Mouse (Mus musculus) adrenal gland, postnatal 10 days (tissue): Measurements from ENCODE around the gene Lsm7. TPM values are rescaled to one million over a fixed set of nuclear protein-coding genes. Genes with fewer than 3 reads are reported as not detected.
"Not testable (repeated sequence)": the region's sequence is repeated elsewhere in the genome, so short reads cannot be mapped to it uniquely, and the experiment has no call there.

Experiments
- DNase-seq: peaks from one replicate; pipeline ENCODE4 v3.0.0; 2021; ENCODE audit warnings: mixed read lengths
- total RNA-seq, 2 experiments: library from RNA; stranded (reverse); gene quantifications; 2 replicates each; pipeline ENCODE4 v1.2.3; 2021

The Lsm7 gene
- total RNA-seq, 2 experiments from 2014 or later: 35.3 to 37.8 TPM

DNA sequence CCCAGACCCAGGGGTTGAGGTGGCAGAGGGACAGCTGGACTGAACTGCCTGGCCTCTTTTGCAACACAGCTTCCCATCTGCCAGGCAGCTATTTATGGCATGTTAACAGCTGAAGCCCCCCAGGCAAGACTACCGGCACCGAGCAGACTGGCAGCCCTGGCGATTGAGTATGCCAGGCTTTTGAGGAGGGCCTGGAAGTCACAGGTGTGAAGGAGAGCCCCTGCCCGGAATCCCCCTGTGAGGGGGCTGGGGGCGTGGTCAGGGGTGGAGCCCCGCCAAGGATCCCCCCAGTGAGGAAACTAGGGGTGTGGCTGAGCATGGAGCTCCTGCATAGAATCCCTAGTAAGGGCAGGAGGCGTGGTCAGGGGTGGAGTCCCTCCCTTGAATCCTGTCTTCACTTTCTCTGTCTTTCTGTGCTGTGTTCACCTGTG, 18.0 kb downstream of the Lsm7 start:
- no peak for DNase-seq

GRCm38 (mm10) chr10:80835617-80836016, 19.4 kb downstream of the Lsm7 start:
- DNase-seq: no peak

GRCm38 (mm10) chr10:80832818-80833217, 22.2 kb downstream of the Lsm7 start:
- DNase-seq: no peak

DNA sequence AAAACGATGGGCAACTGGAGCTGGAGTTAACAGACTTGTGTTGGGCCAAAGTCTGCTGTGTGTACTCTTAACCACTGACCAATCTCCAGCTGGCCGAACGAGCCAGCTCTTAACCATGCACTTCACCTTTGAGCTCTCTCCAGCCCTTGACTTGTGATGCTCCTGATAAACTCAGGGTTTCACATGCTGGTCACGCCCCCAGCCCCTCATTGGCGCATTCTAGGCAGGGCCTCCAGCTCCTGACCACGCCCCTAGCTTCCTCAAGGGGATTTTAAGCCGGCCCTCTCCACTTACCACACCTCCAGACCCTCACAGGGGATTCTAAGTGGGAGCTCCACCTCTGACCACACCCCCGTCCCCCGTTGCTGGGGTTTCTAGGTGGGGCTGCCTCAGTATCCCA, 23.9 kb downstream of the Lsm7 start:
- peak; percentile 78 for DNase-seq

GRCm38 (mm10) chr10:80829359-80830278, 25.4 kb downstream of the Lsm7 start:
- no peak for DNase-seq

- not testable (repeated sequence) for DNase-seq
These were observed 26.4 kb downstream of the Lsm7 start for GRCm38 (mm10) chr10:80828587-80828986.

DNA sequence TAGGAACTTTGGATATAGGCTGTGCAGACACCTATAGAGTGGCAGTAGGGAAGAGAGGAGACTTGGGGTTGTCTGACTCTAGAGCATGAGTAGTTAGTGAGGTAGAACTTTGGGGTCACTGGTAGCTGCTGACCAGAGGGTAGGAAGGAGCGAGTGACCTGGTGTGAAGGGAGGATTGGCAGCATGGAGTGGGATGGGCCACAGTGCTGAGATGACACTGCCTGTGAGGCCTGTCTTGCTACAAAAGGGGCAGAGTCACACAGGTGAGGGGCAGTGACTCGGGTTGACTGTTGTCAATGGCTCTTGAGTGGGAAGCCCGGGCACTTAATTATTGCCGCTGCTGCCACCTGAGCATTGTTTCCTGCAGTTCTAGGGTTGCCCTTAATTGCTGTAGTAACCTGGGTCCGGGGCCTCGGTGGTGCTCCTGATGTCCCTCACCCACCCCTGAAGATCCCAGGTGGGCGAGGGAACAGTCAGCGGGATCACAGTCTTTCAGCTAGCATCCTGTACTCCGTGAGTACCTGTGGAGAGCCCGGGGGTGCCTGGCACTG, 27.1 kb downstream of the Lsm7 start:
- no peak for DNase-seq

DNA sequence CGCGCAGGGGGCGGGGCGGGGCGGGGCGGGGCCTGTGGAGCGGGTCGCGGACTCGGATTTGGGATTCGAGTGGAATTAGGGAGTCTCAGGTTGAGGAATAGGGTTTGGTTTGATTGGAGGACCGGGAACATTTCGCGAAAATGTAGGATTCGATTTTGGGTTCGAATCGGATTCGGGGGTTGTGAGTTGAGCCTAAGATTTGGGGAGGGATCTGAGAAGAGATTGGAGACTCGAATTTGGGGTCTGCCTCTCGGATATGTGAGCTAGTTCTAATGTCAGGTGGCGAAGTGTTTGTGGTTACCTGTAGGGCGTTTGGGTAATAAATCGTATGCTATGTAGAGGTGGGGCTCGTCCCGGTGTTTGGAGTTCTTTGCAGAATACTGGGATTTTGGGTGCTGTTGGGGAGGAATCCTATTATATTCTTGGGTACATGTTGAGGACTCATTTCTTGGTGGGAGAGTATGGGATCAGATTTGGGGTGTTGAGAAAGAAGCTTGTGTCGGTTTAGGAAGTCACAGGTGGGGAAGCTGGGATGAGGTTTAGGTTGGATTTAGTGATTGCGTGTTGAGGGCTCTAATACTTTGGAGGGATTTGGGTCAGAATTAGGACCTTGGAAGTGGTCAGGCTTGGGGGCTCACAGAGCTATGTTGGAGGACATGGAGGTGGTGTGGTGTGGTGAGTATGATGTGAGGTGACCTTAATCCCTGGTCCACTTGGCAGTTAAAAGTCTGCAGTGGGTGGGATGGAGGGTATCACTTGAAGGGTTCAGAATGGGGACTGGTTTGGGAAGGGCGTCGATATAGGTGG, 27.7 kb downstream of the Lsm7 start:
- DNase-seq: no peak

DNA sequence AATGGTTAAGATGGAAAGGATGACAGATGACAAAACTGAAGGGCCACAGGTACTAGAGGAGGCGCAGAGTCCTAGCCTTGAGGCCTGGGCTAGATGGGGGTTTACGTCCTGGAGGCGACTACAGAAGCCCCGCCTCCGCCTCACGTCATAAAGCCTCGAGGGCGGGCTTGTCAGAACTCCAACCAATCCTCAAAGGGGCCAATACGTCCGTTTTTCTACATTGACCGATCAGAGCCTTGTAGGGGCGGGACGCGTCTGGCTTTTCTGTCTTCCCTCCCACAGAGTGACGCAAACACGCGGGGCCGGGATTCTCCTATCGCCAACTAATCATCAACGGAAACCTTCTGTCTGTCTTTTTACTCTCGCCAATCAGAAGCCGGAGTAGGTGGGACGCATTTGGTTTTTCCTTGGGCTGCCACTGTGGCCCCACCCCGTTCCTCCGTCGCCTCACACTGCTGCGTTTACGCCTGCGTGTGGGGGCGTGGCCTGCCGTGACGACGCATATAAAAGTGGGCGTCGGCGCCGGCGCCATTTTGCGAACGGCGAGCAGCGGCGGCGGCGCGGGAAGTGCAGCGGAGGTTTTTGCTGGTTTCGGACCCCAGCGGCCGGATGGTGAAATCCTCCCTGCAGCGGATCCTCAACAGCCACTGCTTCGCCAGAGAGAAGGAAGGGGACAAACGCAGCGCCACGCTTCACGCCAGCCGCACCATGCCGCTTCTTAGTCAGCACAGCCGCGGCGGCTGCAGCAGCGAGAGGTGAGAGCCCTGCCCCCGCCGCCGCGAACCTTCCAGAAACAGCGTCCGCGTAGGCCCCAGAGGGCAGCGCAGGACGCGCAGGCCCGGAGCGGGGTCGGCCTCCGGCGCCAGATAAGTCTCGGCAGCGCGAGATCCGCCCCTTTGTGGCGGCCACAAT, 28.6 kb downstream of the Lsm7 start, which contains the start of gene Oaz1:
Oaz1 (plus strand) TSS at position 506 of the 912 bp plus-strand sequence.
- DNase-seq: peak; percentile 98

DNA sequence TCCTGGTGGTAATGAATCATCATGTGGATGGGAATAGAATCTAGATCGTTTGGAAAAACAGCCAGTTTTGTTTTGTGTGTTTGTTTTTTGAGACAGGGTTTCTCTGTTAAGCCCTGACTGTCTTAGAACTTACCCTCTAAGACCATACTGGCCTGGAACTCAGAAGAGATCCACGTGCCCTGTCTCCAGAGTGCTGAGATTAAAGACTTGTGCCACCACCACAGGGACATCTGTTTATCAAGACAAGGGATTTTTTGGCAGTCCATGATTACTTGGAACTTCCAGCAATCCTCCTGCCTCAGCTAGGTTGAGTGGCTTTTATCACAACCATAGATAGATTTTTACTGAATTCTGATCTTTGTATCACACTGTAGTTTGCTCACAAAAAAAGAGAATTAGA, 30.2 kb downstream of the Lsm7 start:
- no peak for DNase-seq

DNA sequence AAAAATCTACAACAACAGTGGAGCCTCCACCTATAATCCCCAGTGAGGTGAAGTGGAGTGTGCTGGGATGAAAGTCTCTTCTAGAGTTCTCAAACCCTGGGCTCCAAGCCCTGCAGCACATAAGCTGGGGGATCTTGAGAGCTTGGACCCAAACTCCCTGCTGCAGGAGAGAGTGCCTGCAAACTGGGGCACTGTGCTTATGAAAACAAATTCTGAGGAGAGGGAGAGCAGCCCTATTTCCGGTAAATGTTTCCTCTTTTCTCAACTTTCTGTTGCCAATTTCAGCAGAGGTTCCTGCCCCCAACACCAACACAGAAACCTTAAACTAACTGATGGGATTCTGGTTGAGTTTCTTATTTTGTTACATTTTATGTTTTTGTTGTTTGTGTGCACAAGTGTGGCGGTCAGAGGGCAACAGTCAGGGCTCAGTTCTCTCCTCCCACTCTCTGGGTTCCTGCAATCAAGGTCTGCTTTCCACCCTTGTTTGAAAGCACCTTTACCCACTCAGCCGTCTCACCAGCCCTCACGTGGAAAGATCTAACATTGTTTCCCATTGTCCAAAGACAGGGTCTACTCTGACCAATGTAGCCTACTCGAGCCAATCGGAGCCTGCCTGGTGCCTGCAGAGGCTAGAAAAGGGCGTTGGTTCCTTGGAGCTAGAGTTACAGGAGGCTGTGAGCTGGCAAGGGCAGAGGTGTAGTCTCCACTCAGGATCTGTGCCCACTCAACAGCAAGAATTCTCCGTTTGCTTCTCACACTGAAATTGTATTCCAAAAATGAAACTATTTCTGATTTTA, 31.0 kb downstream of the Lsm7 start:
- DNase-seq: no peak

DNA sequence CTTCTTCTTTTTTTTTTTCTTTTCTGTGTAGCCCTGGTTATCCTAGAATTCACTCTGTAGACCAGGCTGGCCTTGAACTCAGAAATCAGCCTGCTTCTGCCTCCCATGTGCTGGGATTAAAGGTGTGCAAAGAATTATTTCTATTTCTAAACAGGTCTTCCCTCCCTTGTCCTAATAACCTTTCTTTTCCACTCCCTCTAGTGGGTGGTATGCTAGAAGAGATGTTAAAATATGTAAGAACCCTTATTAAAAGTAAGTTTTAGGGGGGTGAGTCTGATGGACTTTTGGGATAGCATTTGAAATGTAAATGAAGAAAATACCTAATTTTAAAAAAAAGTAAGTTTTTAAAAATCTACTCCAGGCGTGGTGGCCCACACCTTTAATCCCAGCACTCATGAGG, 31.7 kb downstream of the Lsm7 start:
- no peak for DNase-seq

GRCm38 (mm10) chr10:80822528-80822927, 32.5 kb downstream of the Lsm7 start:
- no peak for DNase-seq

- no peak for DNase-seq
These were observed 33.0 kb downstream of the Lsm7 start for GRCm38 (mm10) chr10:80821991-80822390.

DNA sequence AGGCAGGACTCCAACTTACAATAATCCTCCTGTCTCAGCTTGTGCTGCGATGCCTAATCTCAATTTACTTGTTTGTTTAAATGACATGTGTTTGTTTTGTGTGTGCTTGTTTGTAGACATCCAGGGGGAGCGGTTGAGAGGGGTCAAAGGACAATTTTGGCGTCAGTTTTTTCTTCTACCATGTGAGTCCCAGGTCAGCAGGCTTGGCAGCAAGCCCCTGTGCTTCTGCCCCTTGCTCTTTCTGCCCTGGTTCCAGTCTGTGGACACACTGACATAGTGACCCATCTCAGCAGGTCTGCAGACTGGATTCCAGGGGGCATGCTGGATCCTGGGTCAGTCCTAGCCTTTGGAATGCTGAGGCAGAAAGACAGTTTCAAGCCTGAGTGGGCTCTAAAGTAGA, 35.6 kb downstream of the Lsm7 start:
- DNase-seq: no peak

GRCm38 (mm10) chr10:80818599-80819281, 36.3 kb downstream of the Lsm7 start:
- no peak for DNase-seq

DNA sequence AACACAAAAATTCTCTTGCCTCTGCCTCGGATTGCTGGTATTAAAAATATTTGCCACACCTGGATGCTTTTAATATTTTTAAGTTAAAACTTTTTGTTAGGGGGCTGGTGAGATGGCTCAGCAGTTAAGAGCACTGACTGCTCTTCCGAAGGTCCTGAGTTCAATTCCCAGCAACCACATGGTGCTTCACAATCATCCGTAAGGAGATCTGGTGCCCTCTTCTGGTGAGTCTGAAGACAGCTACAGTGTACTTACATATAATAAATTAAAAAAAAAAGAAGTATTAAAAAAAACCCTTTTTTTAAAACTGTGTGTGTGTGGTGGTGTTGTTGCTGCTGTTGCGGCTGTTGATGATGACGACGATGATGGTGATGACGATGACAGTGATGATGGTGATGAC, 37.1 kb downstream of the Lsm7 start:
- not testable (repeated sequence) for DNase-seq

DNA sequence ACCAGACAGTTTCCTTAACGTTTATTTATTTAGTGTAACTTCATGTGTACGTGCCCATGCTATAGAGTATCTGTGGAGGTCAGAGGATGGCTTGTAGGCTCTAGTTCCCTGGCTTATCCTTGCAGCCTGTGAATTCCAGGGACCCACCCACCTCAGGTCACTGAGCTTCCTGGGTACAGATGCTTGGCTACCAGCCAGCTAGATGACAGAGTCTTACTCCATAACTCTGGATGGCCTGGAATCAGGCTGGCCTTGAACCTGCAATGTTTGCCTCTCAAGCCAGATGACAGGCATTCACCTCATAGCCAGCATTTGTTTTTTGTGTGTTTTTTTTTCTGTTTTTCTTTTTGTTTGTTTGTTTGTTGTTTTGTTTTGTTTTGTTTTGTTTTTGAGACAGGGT, 37.8 kb downstream of the Lsm7 start:
- no peak for DNase-seq

DNA sequence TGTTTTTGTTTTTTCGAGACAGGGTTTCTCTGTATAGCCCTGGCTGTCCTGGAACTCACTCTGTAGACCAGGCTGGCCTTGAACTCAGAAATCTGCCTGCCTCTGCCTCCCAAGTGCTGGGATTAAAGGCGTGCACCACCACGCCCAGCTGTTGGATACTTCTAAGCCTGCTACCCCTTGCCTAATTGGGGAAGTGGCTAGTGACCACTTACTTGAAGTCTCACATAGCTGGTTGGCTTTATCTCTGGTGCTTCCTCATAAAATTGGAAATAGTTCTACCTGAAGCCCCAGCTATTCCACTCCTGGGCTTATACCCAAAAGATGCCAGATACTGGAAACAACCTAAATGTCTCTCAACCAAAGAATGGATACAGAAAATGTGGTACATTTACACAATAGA, 38.7 kb downstream of the Lsm7 start:
- not testable (repeated sequence) for DNase-seq

DNA sequence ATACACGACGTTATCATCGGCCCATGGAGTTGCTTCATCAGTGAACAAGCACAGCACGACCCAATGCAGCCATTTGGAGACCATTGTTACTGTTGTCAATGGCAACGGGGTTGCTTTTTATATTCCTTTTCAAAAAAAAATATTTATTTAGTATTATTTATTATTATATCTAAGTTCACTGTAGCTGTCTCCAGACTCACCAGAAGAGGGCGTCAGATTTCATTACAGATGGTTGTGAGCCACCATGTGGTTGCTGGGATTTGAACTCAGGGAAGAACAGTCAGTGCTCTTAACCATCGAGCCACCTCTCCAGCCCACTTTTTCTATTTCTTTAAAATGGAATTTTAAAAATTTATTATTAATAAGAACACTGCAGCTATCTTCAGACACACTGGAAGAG, 40.2 kb downstream of the Lsm7 start:
- DNase-seq: no peak
